Mouse (Mus musculus) layer of hippocampus, adult 8-10 months (tissue): Measurements from ENCODE around the gene Adam1b. TPM values are rescaled to one million over a fixed set of nuclear protein-coding genes. Genes with fewer than 3 reads are reported as not detected.
A peak's percentile ranks its signal among the peaks of the same experiment; 100 is the strongest.

Experiments used
- DNase-seq, 2 experiments: peaks; one replicate each; pipeline ENCODE4 v3.0.0; 2022; ENCODE audit warnings: low spot score in 2 of 2
- total RNA-seq, 4 experiments: library from RNA; stranded (reverse); gene quantifications; 2 replicates each; pipeline ENCODE4 v1.2.4; 2022

Adam1b gene
- total RNA-seq, 4 experiments from 2014 or later, result not detected

- no peak for DNase-seq
Observed at GRCm38 (mm10) chr5:121500719-121501118, 2.5 kb downstream of the Adam1b start.

GRCm38 (mm10) chr5:121493305-121493704 is 9.9 kb downstream of the Adam1b start:
- DNase-seq, result peak; percentile 56 to 60

GRCm38 (mm10) chr5:121484801-121485200 is 18.4 kb downstream of the Adam1b start:
- DNase-seq, result no peak

GRCm38 (mm10) chr5:121477680-121478079 is 25.6 kb downstream of the Adam1b start:
- no peak for DNase-seq

GRCm38 (mm10) chr5:121476040-121476439 is 27.2 kb downstream of the Adam1b start:
- no peak for DNase-seq

GRCm38 (mm10) chr5:121474610-121475009 is 28.6 kb downstream of the Adam1b start:
- no peak for DNase-seq

- no peak for DNase-seq
Observed at GRCm38 (mm10) chr5:121472411-121472810, 30.8 kb downstream of the Adam1b start.

- DNase-seq, result no peak
Observed at GRCm38 (mm10) chr5:121469566-121469965, 33.7 kb downstream of the Adam1b start.

- DNase-seq, result no peak
Observed at GRCm38 (mm10) chr5:121463601-121464250, 39.5 kb downstream of the Adam1b start.

GRCm38 (mm10) chr5:121462967-121463366 is 40.3 kb downstream of the Adam1b start:
- DNase-seq, result no peak

- no peak for DNase-seq
Observed at GRCm38 (mm10) chr5:121462171-121462502, 41.1 kb downstream of the Adam1b start.

GRCm38 (mm10) chr5:121461339-121462170 is 41.7 kb downstream of the Adam1b start:
- DNase-seq, result no peak

GRCm38 (mm10) chr5:121455510-121456265 is 47.5 kb downstream of the Adam1b start:
- DNase-seq, result no peak

GRCm38 (mm10) chr5:121454503-121454782 is 48.8 kb downstream of the Adam1b start:
- no peak for DNase-seq

GRCm38 (mm10) chr5:121453743-121454502 is 49.3 kb downstream of the Adam1b start:
- no peak for DNase-seq

- no peak for DNase-seq
Observed at GRCm38 (mm10) chr5:121452906-121453305, 50.3 kb downstream of the Adam1b start.

GRCm38 (mm10) chr5:121452026-121452869 is 51.0 kb downstream of the Adam1b start, which contains the start of gene Erp29:
Erp29 (minus strand) TSS chr5:121452506.
- peak; percentile 96 to 97 for DNase-seq

GRCm38 (mm10) chr5:121451644-121452025 is 51.6 kb downstream of the Adam1b start, which contains the start of gene Tmem116:
Tmem116 (plus strand) TSS chr5:121451893.
- no peak for DNase-seq

- no peak for DNase-seq
Observed at GRCm38 (mm10) chr5:121451203-121451602, 52.0 kb downstream of the Adam1b start.

- no peak for DNase-seq
Observed at GRCm38 (mm10) chr5:121450476-121450875, 52.8 kb downstream of the Adam1b start.
